Mouse (Mus musculus) kidney, embryonic 16.5 days (tissue): ENCODE results near the gene Sp6. TPM values are rescaled to one million over a fixed set of nuclear protein-coding genes. Genes with fewer than 3 reads are reported as not detected.

Experiments
- ATAC-seq: fragments of 200-750 bp; cut with Nextera tagmentation; 2 replicates; pipeline ENCODE4 v1.8.0; 2017; ENCODE audit warnings: moderate TSS enrichment; ENCODE audit not compliant: low FRiP score, low TSS enrichment
- H3K27ac ChIP-seq: fragments of 300-500 bp; sonication (generic); 2 replicates; pipeline ENCODE4 v1.5.1; 2014; ENCODE audit warnings: low read length
- H3K27me3 ChIP-seq: fragments of 300-500 bp; sonication (generic); 2 replicates; pipeline ENCODE4 v1.6.1; 2014; ENCODE audit warnings: low read length, control low read depth, mixed read lengths; ENCODE audit not compliant: insufficient read depth
- H3K36me3 ChIP-seq: fragments of 300-500 bp; sonication (generic); 2 replicates; pipeline ENCODE4 v1.6.1; 2014; ENCODE audit warnings: low read length, control low read depth, mixed read lengths; ENCODE audit not compliant: insufficient read depth
- H3K4me1 ChIP-seq: fragments of 300-500 bp; sonication (generic); 2 replicates; pipeline ENCODE4 v1.6.1; 2014; ENCODE audit warnings: low read length, control low read depth, mixed read lengths; ENCODE audit not compliant: insufficient read depth
- H3K4me2 ChIP-seq: fragments of 300-500 bp; sonication (generic); replicated peaks from 2 replicates; pipeline ENCODE4 v1.6.1; 2014; ENCODE audit warnings: low read depth, low read length
- H3K4me3 ChIP-seq: fragments of 300-500 bp; sonication (generic); 2 replicates; pipeline ENCODE4 v1.5.1; 2014; ENCODE audit warnings: mild to moderate bottlenecking, low read length
- H3K9ac ChIP-seq: fragments of 300-500 bp; sonication (generic); replicated peaks from 2 replicates; pipeline ENCODE4 v1.6.1; 2014; ENCODE audit warnings: low read length
- H3K9me3 ChIP-seq: fragments of 300-500 bp; sonication (generic); 2 replicates; pipeline ENCODE4 v1.6.1; 2016; ENCODE audit warnings: low read length, control low read depth
- WGBS: fragments of 180-500 bp; shearing (Covaris S2); extraction: QIAGEN DNeasy Blood & Tissue Kit; methylation state at CpG from one replicate; pipeline ENCODE4 v1.1.7; 2014; 5-methylcytosine and 5-hydroxymethylcytosine counted together
- polyA plus RNA-seq: library from polyadenylated mRNA; unstranded; fragments of >200 nt; fragmentation: Nextera tagmentation; extraction: Ambion mirVana; gene quantifications from 2 replicates; pipeline ENCODE4 v1.2.1, GENCODE M21; 2015

The Sp6 gene
- polyA plus RNA-seq, 1 experiment from 2014 or later: 2.0 TPM

DNA sequence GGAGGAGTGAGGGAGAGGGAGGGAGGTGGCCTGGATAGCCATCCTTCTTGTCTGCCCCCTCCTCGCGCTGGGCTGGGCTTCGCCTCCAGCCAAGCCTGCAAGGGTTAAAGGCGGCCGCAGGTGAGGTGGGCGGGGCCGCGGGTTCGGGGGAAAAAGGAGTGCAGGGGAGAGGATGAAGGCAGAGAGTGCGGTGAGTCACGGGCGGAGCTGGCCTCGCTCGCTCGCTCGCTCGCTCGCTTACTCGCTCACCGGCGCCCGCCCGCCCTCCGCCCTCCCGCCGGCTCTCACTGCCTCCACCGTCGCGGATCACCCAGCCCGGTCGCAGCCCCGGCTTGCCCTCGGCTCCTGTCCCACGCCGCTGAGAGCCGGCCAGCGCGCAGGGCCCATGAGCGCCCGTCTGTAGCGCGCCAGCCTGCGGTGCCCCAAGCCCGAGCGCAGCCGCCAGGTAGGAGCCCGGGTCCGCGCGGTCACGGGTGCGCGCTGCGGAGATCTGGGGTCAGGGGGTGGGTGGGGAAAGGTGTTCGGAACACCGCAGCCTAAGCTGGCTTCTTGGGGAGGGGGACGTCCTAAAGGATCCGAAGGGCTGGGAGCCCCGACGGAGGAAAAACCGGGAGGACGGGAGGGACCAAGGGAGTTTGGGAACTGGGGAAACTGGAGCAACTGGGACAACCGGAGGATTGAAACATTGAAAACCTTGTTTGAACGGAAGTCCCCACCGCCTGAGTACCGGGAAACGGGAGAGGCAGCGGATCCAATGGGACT is 5.6 kb downstream of the Sp6 start:
- Histone ChIP-seq H3K4me3 (peak overlapping the region; percentile 43), H3K36me3 (no peaks in the 10 kb centered on the region), H3K9me3 (no peaks in the 10 kb centered on the region), H3K4me2 (peak overlapping the region; percentile 61), H3K27ac (no peak overlapping the region), H3K27me3 (peaks cover 92% of the 10 kb centered on the region), H3K9ac (peak overlapping the region; percentile 53), H3K4me1 (peaks cover 41% of the 10 kb centered on the region)
- 0 out of 2 replicates have a peak, but pooled peaks have one; percentile 39 for ATAC-seq
- 2% methylated on average over 45 of the region's 68 CpGs for WGBS

DNA sequence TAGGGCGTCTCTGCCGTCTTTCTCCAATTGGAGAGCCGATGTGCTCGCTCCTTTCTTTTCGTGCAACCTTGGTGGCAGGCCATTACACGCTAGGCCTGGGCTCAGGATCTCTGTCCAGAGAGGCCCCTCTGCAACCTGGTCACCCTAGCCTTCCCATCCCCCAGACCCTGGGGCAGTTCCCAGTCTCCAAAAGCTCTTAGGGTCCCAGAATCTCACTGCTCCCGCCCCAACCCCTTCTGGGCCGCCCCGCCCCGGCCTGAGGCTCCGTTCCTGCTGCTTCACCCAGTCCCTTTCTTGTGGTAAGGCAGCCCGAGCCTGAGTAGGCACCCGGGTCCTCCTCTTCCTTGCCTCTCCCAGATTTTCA is 6.1 kb downstream of the Sp6 start:
- Histone ChIP-seq H3K9me3 (no peaks in the 10 kb centered on the region), H3K27me3 (peaks cover 88% of the 10 kb centered on the region), H3K4me3 (peak overlapping the region; percentile 43), H3K9ac (no peak overlapping the region), H3K36me3 (no peaks in the 10 kb centered on the region), H3K27ac (no peak overlapping the region), H3K4me2 (peak overlapping the region; percentile 61), H3K4me1 (peaks cover 41% of the 10 kb centered on the region)
- ATAC-seq: no peak
- 16% methylated on average over 13 of the region's 13 CpGs for WGBS

DNA sequence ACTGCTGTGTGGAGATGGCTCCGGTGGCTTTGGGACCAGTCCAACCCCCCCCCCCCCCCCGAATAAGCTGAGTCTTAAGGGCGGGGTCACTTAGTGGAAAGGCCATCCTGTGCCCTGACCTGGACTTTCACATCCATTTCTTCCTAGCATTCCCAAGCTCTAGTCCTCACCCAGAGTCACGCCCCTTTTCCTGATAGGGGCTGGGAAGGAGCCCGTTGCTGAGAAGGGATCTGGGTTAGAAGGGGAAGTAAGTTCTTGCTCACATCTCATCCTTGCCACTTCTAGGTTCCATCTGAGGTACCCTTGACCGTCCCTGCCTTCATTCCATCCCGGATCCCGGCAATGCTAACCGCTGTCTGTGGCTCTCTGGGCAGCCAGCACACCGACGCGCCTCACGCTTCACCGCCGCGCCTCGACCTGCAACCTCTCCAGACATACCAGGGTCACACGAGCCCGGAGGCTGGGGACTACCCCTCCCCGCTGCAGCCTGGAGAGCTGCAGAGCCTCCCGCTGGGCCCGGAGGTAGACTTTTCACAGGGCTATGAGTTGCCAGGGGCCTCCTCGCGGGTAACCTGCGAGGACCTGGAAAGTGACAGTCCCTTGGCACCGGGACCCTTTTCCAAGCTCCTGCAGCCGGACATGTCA is 8.0 kb downstream of the Sp6 start:
- WGBS: 2% methylated on average over 26 of the region's 27 CpGs
- Histone ChIP-seq H3K4me2 (peak overlapping the region; percentile 95), H3K4me1 (peaks cover 56% of the 10 kb centered on the region), H3K27ac (no peak overlapping the region), H3K9me3 (no peaks in the 10 kb centered on the region), H3K27me3 (peaks cover 71% of the 10 kb centered on the region), H3K36me3 (no peaks in the 10 kb centered on the region), H3K4me3 (peak overlapping the region; percentile 64), H3K9ac (peak overlapping the region; percentile 46)
- 0 out of 2 replicates have a peak, but pooled peaks have one; percentile 16 for ATAC-seq

DNA sequence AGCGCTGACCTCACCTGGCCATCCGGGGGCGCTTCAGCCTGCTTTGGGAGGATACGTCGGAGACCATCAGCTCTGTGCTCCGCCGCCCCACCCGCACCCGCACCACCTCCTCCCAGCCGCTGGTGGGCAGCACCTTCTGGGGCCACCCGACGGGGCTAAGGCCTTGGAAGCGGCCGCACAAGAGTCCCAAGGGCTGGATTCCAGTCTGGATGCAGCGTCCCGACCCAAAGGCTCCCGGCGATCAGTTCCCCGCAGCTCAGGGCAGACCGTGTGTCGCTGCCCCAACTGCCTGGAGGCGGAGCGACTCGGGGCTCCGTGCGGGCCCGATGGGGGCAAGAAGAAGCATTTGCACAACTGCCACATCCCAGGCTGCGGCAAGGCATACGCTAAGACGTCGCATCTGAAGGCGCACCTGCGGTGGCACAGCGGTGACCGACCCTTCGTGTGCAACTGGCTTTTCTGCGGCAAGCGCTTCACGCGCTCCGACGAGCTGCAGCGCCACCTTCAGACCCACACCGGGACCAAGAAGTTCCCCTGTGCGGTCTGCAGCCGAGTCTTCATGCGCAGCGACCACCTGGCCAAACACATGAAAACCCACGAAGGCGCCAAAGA is 8.8 kb downstream of the Sp6 start:
- H3K36me3 ChIP-seq: no peaks in the 10 kb centered on the region
- H3K27ac ChIP-seq: no peak overlapping the region
- H3K4me1 ChIP-seq: peaks cover 57% of the 10 kb centered on the region
- WGBS: 1% methylated on average over 50 of the region's 50 CpGs
- H3K27me3 ChIP-seq: peaks cover 63% of the 10 kb centered on the region
- peak overlapping the region; percentile 73 for H3K9ac ChIP-seq
- peak; percentile 7; the same call in 1 of the 2 replicates for ATAC-seq
- H3K9me3 ChIP-seq: no peaks in the 10 kb centered on the region
- H3K4me2 ChIP-seq: peak overlapping the region; percentile 95
- H3K4me3 ChIP-seq: peak overlapping the region; percentile 64

DNA sequence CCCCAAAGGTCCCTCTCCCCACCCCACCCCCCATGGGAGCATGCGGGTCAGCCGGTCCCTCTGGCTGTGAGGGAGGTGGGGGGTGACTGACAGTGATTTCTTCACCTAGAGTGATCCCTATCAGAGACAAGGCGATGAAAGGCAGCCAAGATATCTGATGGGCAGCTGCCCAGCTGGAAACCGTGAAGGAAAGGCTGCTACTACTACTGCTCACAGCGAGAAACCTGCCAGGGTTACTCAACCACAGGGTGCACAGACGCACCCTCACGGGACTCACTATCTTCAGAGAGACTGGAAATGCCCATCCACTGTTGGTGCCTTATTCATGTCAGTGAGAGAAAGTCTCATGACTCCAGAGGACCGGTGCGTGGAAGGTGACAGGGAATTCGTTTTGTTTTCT is 11.8 kb downstream of the Sp6 start:
- H3K36me3 ChIP-seq: no peaks in the 10 kb centered on the region
- H3K9me3 ChIP-seq: no peaks in the 10 kb centered on the region
- peak overlapping the region; percentile 73 for H3K9ac ChIP-seq
- H3K4me1 ChIP-seq: peaks cover 38% of the 10 kb centered on the region
- H3K27me3 ChIP-seq: peaks cover 35% of the 10 kb centered on the region
- 42% methylated on average over 10 of the region's 10 CpGs for WGBS
- H3K4me2 ChIP-seq: peak overlapping the region; percentile 56; the same call in 1 of the 2 replicates
- H3K4me3 ChIP-seq: no peak overlapping the region
- H3K27ac ChIP-seq: peak overlapping the region; percentile 97
- ATAC-seq: no peak

DNA sequence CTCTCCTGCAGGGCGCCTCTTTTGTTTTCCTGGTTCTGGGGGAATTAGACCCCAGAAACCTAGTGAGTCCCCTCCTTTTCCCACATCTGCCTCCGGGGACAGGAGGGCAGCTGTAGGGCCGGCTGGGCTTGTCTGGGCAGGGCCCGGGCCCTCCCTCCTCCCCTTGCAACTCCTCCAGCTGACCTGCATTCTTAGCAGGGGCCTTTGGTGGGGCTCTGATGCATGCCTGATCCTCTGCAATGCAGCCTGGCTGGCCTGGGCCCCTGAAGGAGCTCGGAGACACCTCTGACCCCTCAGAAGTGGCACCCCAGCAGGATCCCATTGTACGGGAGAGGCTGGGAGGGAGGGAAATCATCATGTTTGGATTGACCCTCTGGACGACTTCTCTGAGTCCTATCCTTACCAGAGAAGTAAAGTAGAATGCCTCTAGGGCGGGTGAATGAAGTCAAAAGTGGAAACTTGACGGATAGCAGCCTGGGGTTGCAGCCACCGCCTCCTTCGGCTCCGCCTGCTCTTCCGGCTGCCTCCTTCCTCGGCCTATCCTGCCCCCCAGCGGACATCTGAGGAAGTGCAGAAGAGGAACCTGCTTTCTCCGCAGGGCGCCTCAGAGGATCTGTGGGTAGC is 12.6 kb downstream of the Sp6 start:
- H3K9me3 ChIP-seq: no peaks in the 10 kb centered on the region
- peak overlapping the region; percentile 56 for H3K4me2 ChIP-seq
- no peaks in the 10 kb centered on the region for H3K36me3 ChIP-seq
- H3K27ac ChIP-seq: peak overlapping the region; percentile 97
- peak overlapping the region; percentile 37 for H3K4me3 ChIP-seq
- 2% methylated on average over 17 of the region's 17 CpGs for WGBS
- H3K9ac ChIP-seq: peak overlapping the region; percentile 73
- H3K4me1 ChIP-seq: peaks cover 42% of the 10 kb centered on the region
- ATAC-seq: peak; percentile 64
- H3K27me3 ChIP-seq: peaks cover 27% of the 10 kb centered on the region

DNA sequence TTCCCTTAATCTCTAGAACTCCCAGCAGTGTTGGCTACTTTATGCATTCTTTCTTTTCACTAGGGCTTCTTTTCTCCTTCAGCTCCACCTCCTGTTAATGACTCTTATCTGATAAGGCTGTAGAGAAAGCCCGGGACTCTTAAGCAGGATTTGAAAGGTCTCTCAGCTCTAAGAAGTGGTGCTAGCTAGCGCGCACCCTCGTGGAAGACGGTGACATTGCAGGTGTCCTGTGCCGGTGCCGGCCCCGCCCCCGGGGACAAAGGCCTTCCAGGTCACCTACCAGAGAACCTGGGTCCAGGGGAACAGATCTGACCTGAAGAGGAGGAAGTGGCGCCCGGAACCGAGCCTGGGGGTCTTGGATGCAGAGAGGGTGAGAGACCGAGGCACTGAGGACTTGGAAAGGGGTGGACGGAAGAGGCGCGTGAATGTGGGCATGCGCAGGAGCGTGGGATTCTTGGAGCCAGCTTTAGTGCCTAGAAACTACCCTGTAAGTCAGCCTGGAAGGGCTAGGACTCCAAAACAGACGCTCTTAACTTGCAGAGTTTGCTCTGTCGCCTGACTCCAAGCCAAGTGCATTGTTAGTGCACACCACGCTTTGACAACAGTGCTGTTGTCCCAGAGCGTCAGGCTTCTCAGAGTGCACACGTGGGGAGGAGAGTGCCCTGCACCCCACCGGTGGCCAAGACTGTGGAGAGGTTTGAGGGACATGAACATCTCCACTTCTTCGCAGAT is 16.7 kb downstream of the Sp6 start, which contains the start of gene Scrn2:
Gene Scrn2, plus strand, starts transcription at position 253 of the 732 bp plus-strand sequence.
- Histone ChIP-seq H3K27me3 (no peaks in the 10 kb centered on the region), H3K4me2 (peak within 1 kb of the TSS; percentile 84), H3K27ac (peak within 1 kb of the TSS; percentile 95), H3K9me3 (no peaks in the 10 kb centered on the region), H3K9ac (peak within 1 kb of the TSS; percentile 83), H3K4me3 (peak within 1 kb of the TSS; percentile 78), H3K4me1 (peaks cover 28% of the 10 kb centered on the region), H3K36me3 (no peaks in the 10 kb centered on the region; the same call in 1 of the 2 replicates)
- peak; percentile 63 for ATAC-seq
- under 1% methylated on average over 25 of the region's 25 CpGs for WGBS

DNA sequence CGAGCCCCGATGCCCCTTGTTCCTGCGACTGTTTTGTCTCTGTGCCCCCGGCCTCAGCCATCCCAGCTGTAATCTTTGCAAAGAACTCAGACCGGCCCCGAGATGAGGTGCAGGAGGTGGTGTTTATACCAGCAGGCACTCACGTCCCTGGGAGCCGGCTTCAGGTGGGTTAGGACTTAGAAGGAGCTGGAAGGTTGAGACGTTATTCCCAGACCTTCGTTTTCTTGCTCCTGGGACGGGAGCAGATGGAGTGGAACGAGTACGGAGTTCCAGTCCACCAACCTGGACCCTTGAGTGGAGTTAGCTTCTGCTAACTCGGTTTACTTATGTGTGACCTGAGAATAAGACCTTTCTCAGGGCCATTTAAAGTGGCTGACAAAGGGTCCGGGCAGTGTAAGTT is 17.2 kb downstream of the Sp6 start:
- H3K4me3 ChIP-seq: peak overlapping the region; percentile 78
- peak overlapping the region; percentile 83 for H3K9ac ChIP-seq
- H3K4me2 ChIP-seq: peak overlapping the region; percentile 84
- H3K27ac ChIP-seq: peak overlapping the region; percentile 95
- no peaks in the 10 kb centered on the region for H3K27me3 ChIP-seq
- no peaks in the 10 kb centered on the region; the same call in 1 of the 2 replicates for H3K36me3 ChIP-seq
- no peak for ATAC-seq
- no peaks in the 10 kb centered on the region for H3K9me3 ChIP-seq
- peaks cover 23% of the 10 kb centered on the region for H3K4me1 ChIP-seq
- WGBS: 6% methylated on average over 15 of the region's 15 CpGs

DNA sequence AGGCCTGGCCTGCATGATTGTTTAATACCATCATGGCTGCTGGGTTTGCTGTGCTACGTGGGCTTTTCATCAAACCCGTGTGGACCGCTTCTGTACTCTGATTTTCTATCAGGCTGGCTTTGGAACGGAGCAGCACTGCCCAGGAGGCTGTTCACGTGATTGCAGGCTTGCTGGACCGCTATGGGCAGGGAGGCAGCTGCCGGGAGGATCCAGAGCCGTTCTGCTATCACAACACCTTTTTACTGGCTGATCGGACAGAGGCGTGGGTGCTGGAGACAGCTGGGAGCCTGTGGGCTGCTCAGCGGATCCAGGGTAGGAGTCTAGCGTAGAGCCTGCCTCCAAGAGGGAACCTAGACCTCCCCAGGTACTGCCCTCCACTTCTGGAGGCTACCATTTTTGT is 18.8 kb downstream of the Sp6 start:
- ATAC-seq: no peak

More for the DNA sequence above, 18.8 kb downstream of the Sp6 start:
- Histone ChIP-seq H3K27me3 (no peaks in the 10 kb centered on the region), H3K4me3 (no peak overlapping the region), H3K9me3 (no peaks in the 10 kb centered on the region), H3K4me1 (peaks cover 15% of the 10 kb centered on the region), H3K9ac (no peak overlapping the region; the same call in 1 of the 2 replicates), H3K27ac (no peak overlapping the region), H3K4me2 (no peak overlapping the region), H3K36me3 (no peaks in the 10 kb centered on the region; the same call in 1 of the 2 replicates)
- 73% methylated on average over 12 of the region's 12 CpGs for WGBS
